Mouse (Mus musculus) intestine, embryonic 16.5 days (tissue): ENCODE measurements around the gene C130050O18Rik. TPM values are rescaled to one million over a fixed set of nuclear protein-coding genes. Genes with fewer than 3 reads are reported as not detected.

ENCODE experiments used
- ATAC-seq: fragments of 200-750 bp; cut with Nextera tagmentation; 2 replicates; pipeline ENCODE4 v1.8.0; 2017; ENCODE audit warnings: moderate TSS enrichment, moderate library complexity
- H3K27ac ChIP-seq: fragments of 300-500 bp; sonication (generic); 2 replicates; pipeline ENCODE4 v1.5.1; 2014; ENCODE audit warnings: mild to moderate bottlenecking, low read length
- H3K27me3 ChIP-seq: fragments of 300-500 bp; sonication (generic); replicated peaks from 2 replicates; pipeline ENCODE4 v1.6.1; 2014; ENCODE audit warnings: low read length, control low read depth, mixed read lengths; ENCODE audit not compliant: control insufficient read depth, insufficient read depth
- H3K36me3 ChIP-seq: fragments of 300-500 bp; sonication (generic); 2 replicates; pipeline ENCODE4 v1.6.1; 2014; ENCODE audit warnings: low read length, control low read depth; ENCODE audit not compliant: control insufficient read depth, insufficient read depth
- H3K4me1 ChIP-seq: fragments of 300-500 bp; sonication (generic); 2 replicates; pipeline ENCODE4 v1.6.1; 2014; ENCODE audit warnings: low read length, control low read depth, mixed read lengths; ENCODE audit not compliant: control insufficient read depth, insufficient read depth
- H3K4me2 ChIP-seq: fragments of 300-500 bp; sonication (generic); 2 replicates; pipeline ENCODE4 v1.6.1; 2014; ENCODE audit warnings: low read depth, low read length, control low read depth
- H3K4me3 ChIP-seq: fragments of 300-500 bp; sonication (generic); 2 replicates; pipeline ENCODE4 v1.5.1; 2014; ENCODE audit warnings: mild to moderate bottlenecking, low read length
- H3K9ac ChIP-seq: fragments of 300-500 bp; sonication (generic); 2 replicates; pipeline ENCODE4 v1.6.1; 2014; ENCODE audit warnings: low read depth, low read length
- H3K9me3 ChIP-seq: fragments of 300-500 bp; sonication (generic); 2 replicates; pipeline ENCODE4 v1.6.1; 2016; ENCODE audit warnings: low read length, control low read depth; ENCODE audit not compliant: control insufficient read depth
- WGBS: fragments of 180-500 bp; shearing (Covaris S2); extraction: QIAGEN DNeasy Blood & Tissue Kit; methylation state at CpG from one replicate; pipeline ENCODE4 v1.1.7; 2014; 5-methylcytosine and 5-hydroxymethylcytosine counted together
- polyA plus RNA-seq: library from polyadenylated mRNA; unstranded; fragments of >200 nt; fragmentation: Nextera tagmentation; extraction: Ambion mirVana; gene quantifications from 2 replicates; pipeline ENCODE4 v1.2.1, GENCODE M21; 2015

The C130050O18Rik gene
- polyA plus RNA-seq, 1 experiment from 2014 or later, result 0.87 TPM

DNA sequence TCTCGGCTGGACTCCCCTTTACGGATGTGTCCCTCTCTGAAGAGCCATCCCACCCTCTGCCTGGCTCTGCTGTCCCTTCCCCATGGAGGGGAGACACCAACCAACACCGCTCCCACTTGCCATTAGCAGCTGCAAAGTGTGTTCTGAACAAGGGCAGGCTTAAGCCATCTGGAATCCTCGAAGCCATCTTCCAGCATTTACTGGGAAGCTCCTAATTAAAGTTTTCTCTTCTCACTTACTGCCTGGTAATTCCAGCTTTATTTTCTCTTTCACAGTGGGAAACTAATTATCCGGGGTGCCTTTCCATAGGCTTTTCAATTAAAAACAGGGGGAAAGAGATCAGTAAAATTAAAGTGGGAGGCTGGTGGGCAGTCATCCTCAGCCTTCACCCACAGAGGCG lies 27.3 kb downstream of the C130050O18Rik start:
- H3K4me2 ChIP-seq, result no peak overlapping the region
- no peaks in the 10 kb centered on the region for H3K27me3 ChIP-seq
- no peak for ATAC-seq
- H3K4me3 ChIP-seq, result no peak overlapping the region
- no peak overlapping the region for H3K9ac ChIP-seq
- H3K9me3 ChIP-seq, result no peaks in the 10 kb centered on the region
- H3K4me1 ChIP-seq, result peaks cover 22% of the 10 kb centered on the region
- no peak overlapping the region for H3K27ac ChIP-seq
- no peaks in the 10 kb centered on the region for H3K36me3 ChIP-seq
- 81% methylated on average over 6 of the region's 6 CpGs for WGBS

DNA sequence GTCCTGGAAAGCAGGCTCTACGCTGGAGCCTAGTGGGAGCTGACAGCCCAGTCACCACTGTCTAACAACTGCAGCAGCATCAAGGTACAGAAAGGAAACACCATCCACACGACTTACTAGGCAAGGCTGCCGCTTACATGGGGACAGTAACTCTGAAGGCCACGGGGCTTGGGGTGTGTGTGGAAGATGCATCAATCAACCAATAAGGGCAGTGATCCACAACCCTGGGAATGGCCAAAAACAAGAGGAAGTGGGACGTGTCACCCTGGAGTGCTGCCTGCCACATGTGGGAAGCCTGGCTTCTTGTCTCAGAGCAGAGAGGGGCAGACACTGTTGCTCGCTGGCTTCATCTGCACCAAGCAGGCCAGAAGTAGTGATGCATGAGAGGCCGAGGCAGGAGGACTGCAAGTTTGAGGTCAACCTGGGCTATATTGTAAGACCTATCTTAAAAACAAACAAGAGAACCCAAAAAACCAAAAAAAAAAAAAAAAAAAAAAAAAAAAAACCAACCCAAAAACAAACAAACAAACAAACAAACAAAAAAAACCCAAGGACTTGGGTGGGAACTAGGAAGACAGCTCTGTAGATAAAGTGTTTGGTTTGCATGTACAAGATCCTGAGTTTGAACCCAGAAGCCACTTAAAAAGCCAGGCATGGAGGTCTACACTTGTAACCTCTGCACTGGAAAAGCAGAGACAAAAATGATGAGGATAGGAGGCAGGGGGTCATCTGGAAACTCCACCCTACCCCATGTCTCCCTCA lies 27.8 kb downstream of the C130050O18Rik start:
- 80% methylated on average over 7 of the region's 7 CpGs for WGBS
- no peak overlapping the region for H3K9ac ChIP-seq
- H3K36me3 ChIP-seq, result no peaks in the 10 kb centered on the region
- no peak for ATAC-seq
- H3K4me1 ChIP-seq, result peaks cover 21% of the 10 kb centered on the region
- H3K4me2 ChIP-seq, result no peak overlapping the region
- H3K27ac ChIP-seq, result no peak overlapping the region
- H3K9me3 ChIP-seq, result no peaks in the 10 kb centered on the region
- H3K4me3 ChIP-seq, result no peak overlapping the region
- H3K27me3 ChIP-seq, result no peaks in the 10 kb centered on the region

GRCm38 (mm10) chr5:139433842-139434568 lies 28.9 kb downstream of the C130050O18Rik start:
- H3K27ac ChIP-seq, result no peak overlapping the region
- no peak overlapping the region for H3K4me3 ChIP-seq
- no peaks in the 10 kb centered on the region for H3K9me3 ChIP-seq
- H3K9ac ChIP-seq, result no peak overlapping the region
- H3K27me3 ChIP-seq, result no peaks in the 10 kb centered on the region
- WGBS, result 85% methylated on average over 9 of the region's 9 CpGs
- peaks cover 19% of the 10 kb centered on the region for H3K4me1 ChIP-seq
- no peak for ATAC-seq
- no peaks in the 10 kb centered on the region for H3K36me3 ChIP-seq
- no peak overlapping the region for H3K4me2 ChIP-seq

DNA sequence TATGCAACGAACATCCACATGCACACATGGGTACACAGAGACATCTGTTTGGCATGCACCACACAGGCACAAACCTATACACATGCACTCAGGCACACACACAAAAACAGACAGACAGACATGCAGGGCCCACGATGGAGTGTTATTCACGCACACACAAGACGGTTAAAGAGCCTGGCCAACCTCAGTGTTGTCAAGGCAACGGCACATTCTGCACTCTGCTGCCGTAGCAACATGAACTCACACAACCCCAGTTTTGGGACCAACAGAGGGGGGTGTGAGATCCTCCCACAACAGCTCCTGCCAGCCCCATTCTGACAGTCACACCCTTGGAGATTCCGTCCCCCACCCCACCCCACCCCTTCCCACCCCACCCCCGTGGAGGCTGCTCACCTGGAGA lies 29.9 kb downstream of the C130050O18Rik start:
- Histone ChIP-seq H3K36me3 (no peaks in the 10 kb centered on the region), H3K4me1 (peaks cover 10% of the 10 kb centered on the region), H3K27ac (no peak overlapping the region), H3K9me3 (no peaks in the 10 kb centered on the region), H3K9ac (no peak overlapping the region), H3K4me3 (no peak overlapping the region), H3K27me3 (no peaks in the 10 kb centered on the region), H3K4me2 (no peak overlapping the region)
- 50% methylated on average over 8 of the region's 8 CpGs for WGBS
- ATAC-seq, result no peak

GRCm38 (mm10) chr5:139437769-139438168 lies 32.7 kb downstream of the C130050O18Rik start:
- no peaks in the 10 kb centered on the region for H3K4me1 ChIP-seq
- no peaks in the 10 kb centered on the region for H3K36me3 ChIP-seq
- H3K4me2 ChIP-seq, result no peak overlapping the region
- ATAC-seq, result no peak
- no peak overlapping the region for H3K4me3 ChIP-seq
- H3K9ac ChIP-seq, result no peak overlapping the region
- H3K27me3 ChIP-seq, result no peaks in the 10 kb centered on the region
- no peaks in the 10 kb centered on the region for H3K9me3 ChIP-seq
- WGBS, result 98% methylated on average over 4 of the region's 4 CpGs
- no peak overlapping the region for H3K27ac ChIP-seq

- H3K4me1 ChIP-seq, result no peaks in the 10 kb centered on the region
- H3K27me3 ChIP-seq, result no peaks in the 10 kb centered on the region
- 84% methylated on average over 12 of the region's 12 CpGs for WGBS
Measured at GRCm38 (mm10) chr5:139438440-139438839, 33.4 kb downstream of the C130050O18Rik start.

DNA sequence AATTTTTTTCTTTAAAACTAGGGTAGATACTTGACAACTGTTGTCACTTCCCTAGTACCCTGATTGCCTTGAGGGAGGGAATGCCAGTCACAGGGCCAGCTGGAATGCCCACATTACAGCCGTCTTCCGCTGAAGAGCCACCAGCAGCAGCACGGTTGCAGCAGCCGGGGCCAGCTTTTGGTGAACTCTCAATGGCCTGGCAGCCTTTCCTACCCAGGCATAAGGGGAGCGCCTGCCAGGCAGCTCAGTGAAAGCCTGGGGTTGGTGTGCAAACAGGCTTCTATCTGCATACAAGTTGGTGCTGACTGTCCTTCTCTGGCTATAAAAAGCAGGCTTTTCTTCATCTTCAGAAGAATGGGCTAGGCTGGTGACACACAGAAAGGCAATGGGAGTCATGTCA lies 35.4 kb downstream of the C130050O18Rik start:
- no peak overlapping the region for H3K4me2 ChIP-seq
- no peaks in the 10 kb centered on the region for H3K9me3 ChIP-seq
- no peak overlapping the region for H3K4me3 ChIP-seq
- ATAC-seq, result no peak
- 80% methylated on average over 5 of the region's 5 CpGs for WGBS
- no peaks in the 10 kb centered on the region for H3K27me3 ChIP-seq
- no peaks in the 10 kb centered on the region for H3K36me3 ChIP-seq
- no peaks in the 10 kb centered on the region for H3K4me1 ChIP-seq
- no peak overlapping the region for H3K9ac ChIP-seq
- no peak overlapping the region for H3K27ac ChIP-seq

More at GRCm38 (mm10) chr5:139438440-139438839, 33.4 kb downstream of the C130050O18Rik start:
- ATAC-seq, result no peak
- H3K9ac ChIP-seq, result no peak overlapping the region
- no peaks in the 10 kb centered on the region for H3K36me3 ChIP-seq
- no peaks in the 10 kb centered on the region for H3K9me3 ChIP-seq
- H3K4me3 ChIP-seq, result no peak overlapping the region
- H3K27ac ChIP-seq, result no peak overlapping the region
- H3K4me2 ChIP-seq, result no peak overlapping the region

DNA sequence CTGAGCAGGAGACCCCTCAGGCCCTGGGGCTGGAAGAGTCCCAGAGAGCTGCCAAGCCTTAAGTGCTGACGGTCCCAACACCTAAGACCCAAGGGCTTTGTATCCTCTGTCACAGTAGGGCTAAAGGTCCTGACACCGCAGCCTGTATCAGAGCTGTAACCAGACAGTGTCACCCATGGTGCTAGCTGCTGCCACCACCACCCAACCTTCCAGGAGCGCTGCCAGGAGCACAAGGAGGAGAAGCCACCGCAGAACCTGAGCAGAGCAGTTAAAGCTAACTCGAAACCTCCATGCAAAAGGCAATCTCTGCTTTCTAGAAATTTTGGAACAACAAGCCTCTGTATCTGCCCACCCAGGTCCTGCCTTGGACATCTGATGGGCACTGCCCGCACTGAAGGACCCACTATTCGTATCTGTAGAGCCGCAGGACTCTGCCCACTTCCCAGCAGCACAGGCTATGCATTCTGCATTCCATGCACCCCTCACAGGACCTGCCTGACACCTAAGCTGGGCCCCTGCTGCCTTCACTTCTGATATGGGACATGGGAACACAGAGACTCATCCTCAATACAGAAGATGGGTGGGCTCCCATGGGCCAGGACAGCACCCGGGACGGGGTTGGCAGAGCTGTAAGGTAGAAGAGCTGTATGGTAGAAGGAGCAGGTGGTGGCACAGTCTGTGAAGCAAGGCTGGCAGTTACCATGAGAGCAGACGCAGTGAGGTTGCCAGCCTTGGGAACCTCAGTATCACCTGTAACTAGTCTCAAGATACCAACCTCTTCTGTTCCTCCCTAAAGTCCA lies 36.0 kb downstream of the C130050O18Rik start:
- peaks cover 3% of the 10 kb centered on the region; the same call in 1 of the 2 replicates for H3K4me1 ChIP-seq
- no peak overlapping the region for H3K9ac ChIP-seq
- H3K27ac ChIP-seq, result no peak overlapping the region
- no peak overlapping the region for H3K4me2 ChIP-seq
- H3K36me3 ChIP-seq, result no peaks in the 10 kb centered on the region
- no peaks in the 10 kb centered on the region for H3K27me3 ChIP-seq
- H3K9me3 ChIP-seq, result no peaks in the 10 kb centered on the region
- no peak overlapping the region for H3K4me3 ChIP-seq
- ATAC-seq, result no peak
- WGBS, result 96% methylated on average over 11 of the region's 11 CpGs

DNA sequence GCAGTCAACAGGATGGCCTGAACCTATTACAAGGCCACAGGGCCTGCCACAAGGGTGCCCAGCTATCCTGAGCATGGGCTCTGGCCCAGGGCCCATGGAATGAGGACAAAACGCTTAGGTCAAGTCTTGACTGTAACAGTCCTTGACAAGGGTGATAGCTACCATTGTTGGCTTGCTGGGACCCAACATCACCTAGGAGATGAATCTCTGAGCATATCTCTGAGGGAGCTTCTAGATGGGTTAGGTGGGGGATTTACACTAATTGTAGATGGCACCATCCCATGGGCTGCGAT lies 36.6 kb downstream of the C130050O18Rik start:
- no peaks in the 10 kb centered on the region for H3K36me3 ChIP-seq
- no peak overlapping the region for H3K4me2 ChIP-seq
- ATAC-seq, result no peak
- no peak overlapping the region for H3K4me3 ChIP-seq
- H3K27ac ChIP-seq, result no peak overlapping the region
- WGBS, result 96% methylated on average over 2 of the region's 2 CpGs
- no peaks in the 10 kb centered on the region for H3K9me3 ChIP-seq
- peaks cover 3% of the 10 kb centered on the region; the same call in 1 of the 2 replicates for H3K4me1 ChIP-seq
- no peak overlapping the region for H3K9ac ChIP-seq
- H3K27me3 ChIP-seq, result no peaks in the 10 kb centered on the region
